Mouse (Mus musculus): ENCODE measurements around the gene Rsph1. TPM values are rescaled to one million over a fixed set of nuclear protein-coding genes. Genes with fewer than 3 reads are reported as not detected.

Rsph1 gene
- total RNA-seq, 2 experiments from 2014 or later: 1.2 to 1.7 TPM

DNA sequence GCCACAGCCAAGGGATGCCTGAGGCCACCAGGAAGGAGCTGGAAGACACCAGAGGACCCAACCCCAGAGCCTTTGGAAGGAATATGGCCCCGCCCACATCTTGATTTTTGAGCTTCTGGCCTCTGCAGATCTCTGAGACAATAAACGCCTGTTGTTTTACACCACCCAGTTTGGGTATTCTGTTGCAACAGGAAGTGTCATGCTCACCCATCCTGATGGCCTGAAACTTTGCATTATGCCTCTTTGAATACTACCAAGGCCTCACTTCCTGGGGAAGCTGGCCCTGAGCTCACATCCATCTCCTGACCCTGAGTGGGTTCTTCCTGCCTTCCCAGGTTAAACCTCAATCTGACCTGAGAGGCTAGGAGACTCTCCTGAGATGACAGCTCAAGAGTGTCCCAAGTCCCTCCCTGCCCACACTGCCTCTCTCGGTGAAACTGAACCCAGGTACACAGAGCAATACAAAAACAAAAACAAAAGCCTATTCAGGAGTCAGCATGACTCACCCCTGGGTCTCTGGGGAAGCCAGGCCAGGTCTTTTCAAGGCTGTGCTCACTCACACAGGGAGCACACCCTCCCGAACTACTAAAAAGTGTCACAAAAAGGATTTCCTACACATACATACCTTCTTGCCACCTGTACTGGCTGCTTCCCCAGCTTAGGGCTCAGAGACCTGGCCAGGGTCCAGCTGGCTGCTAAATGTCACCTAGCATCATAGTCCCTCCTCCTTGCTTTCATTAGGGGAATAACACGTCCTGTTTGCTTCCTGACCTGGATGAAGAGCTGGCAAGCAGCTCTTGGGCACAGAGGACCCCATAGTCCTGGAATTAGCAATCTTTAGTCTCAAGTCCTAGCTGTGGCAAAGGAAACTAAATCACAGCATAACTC, 60.9 kb downstream of the Rsph1 start:
- intact Hi-C loops (cut with DNase I): no loop called here
- DNase-seq: no peak

DNA sequence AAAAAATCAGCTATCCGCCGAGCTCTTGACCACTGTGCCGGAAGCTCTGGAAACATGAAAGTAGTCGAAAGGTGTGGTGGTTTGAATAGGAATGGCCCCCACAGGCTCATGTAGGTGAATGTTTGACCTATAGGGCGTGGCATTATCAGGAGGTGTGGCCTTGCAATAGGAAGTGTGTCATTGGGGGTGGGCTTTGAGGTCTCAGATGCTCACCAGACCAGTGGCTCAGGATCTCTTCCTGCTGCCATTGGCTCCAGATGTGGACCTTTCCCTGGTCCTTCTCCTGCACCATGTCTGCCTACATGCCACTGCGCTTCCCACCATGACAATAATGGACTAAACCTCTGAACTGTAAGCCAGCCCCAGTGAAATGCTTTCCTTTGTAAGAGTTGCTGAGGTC, 65.3 kb downstream of the Rsph1 start:
- DNase-seq: no peak
- intact Hi-C loops (cut with DNase I): no loop called here

GRCm38 (mm10) chr17:31210299-31210698, 66.9 kb downstream of the Rsph1 start:
- DNase-seq: no peak
- intact Hi-C loops (cut with DNase I): no loop called here

DNA sequence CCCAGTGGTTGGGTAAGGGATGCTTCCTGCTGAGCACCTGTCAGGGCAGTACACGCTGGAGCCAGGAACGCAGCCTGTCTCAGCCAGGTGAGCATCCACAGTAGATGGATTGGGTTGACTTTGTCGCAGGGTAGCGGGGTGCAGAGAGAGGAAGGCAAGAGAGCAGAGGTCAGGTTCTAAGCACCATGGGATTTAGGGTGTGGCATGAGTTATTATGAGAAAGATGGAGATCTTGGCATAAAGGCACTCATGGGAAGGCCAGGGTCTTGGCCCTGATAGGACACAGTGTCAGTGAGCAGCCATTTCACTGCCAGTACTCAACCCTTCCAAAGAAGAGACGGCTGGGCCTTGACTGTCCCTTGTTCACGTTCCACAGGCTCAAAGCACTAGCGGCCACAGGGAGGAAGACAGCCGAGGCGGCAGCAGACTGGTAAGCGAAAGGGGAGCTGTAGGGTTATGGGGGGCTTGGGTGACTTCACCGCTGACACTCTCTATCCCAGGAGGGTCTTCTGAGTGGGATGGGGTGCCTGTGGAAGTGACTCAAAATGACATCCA, 67.7 kb downstream of the Rsph1 start:
- DNase-seq: no peak
- intact Hi-C loops (cut with DNase I): no loop called here

DNA sequence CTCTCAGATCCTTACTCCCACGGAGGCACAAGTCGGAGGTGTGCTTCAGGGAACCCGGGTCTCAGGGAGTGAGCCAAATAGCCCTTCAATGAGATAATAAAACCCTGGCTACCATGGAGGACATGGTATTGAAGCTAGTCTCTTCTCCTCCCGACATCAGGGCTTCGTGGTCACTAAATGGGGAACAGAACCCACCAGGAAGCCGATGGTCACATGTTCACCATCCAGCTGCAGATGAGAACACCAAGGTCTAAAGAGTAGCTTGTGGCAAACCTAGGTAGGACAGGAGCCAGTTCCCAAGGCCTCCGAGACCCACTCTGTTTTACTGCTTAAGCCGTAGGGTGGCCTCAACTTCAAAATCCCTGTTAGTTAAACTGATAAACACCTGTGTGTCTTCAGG, 68.5 kb downstream of the Rsph1 start:
- no peak for DNase-seq
- intact Hi-C loops (cut with DNase I): no loop called here

- DNase-seq: no peak
- intact Hi-C loops (cut with DNase I): no loop called here
Observed at GRCm38 (mm10) chr17:31207771-31208334, 69.3 kb downstream of the Rsph1 start, which contains the start of gene Ubash3a. Gene Ubash3a, plus strand, starts transcription at chr17:31207873.

Other genes with a start within 250 kb of the Rsph1 start
- gene Abcg1, start 219.7 kb downstream of the Rsph1 start, total RNA-seq (2021): 1 to 10 TPM; 8.9 to 10.0 TPM
- gene Tff3, start 147.7 kb downstream of the Rsph1 start, total RNA-seq (2021): not detected
- not detected for gene Tff2, start 133.1 kb downstream of the Rsph1 start, total RNA-seq (2021)
- gene Tff1, start 112.1 kb downstream of the Rsph1 start, total RNA-seq (2021): not detected
- not detected for gene Tmprss3, start 78.4 kb downstream of the Rsph1 start, total RNA-seq (2021)
- gene Ubash3a, start 69.5 kb downstream of the Rsph1 start, total RNA-seq (2021): under 1 TPM; 0.43 to 0.62 TPM
- 10 to 100 TPM; 10.6 TPM for gene Slc37a1, start 9.4 kb upstream of the Rsph1 start, total RNA-seq (2021)
- 1 to 10 TPM; 6.8 to 9.2 TPM for gene Pde9a, start 108.8 kb upstream of the Rsph1 start, total RNA-seq (2021)
- gene Wdr4, start 242.6 kb upstream of the Rsph1 start, total RNA-seq (2021): 10 to 100 TPM; 11.8 to 11.9 TPM
- 1,000 to 10,000 TPM; 1,163 to 1,168 TPM for gene Ndufv3, start 242.7 kb upstream of the Rsph1 start, total RNA-seq (2021)